In genomic region chr4:43431690-43432089, GRCm38 (mm10) we compare ENCODE assay signal across 8 mouse cellular contexts. TPM values are rescaled to one million over a fixed set of nuclear protein-coding genes. Genes with fewer than 3 reads are reported as not detected.
A peak's percentile ranks its signal among the peaks of the same experiment; 100 is the strongest.
DNase-seq lines count a peak whose midpoint lies in the region; ATAC-seq and TF ChIP-seq lines count a peak whose summit lies in the region.

No protein-coding gene starts in this region.

- H3K4me2 ChIP-seq in embryonic facial prominence, embryonic 14.5 days (ENCODE audit: low read depth, low read length): no peak overlapping the region
- H3K4me2 ChIP-seq in heart, embryonic 15.5 days: peak overlapping the region; percentile 32; the same call in 1 of the 2 replicates
- no peak overlapping the region for H3K4me2 ChIP-seq in liver, embryonic 15.5 days
- no peak overlapping the region for H3K4me2 ChIP-seq in neural tube, embryonic 13.5 days

- H3K4me3 ChIP-seq in embryonic facial prominence, embryonic 14.5 days (ENCODE audit: low read depth, low read length): no peak overlapping the region
- H3K4me3 ChIP-seq in heart, embryonic 15.5 days: no peak overlapping the region
- no peak overlapping the region for H3K4me3 ChIP-seq in liver, embryonic 15.5 days (replicated peaks)
- no peak overlapping the region for H3K4me3 ChIP-seq in neural tube, embryonic 13.5 days
- H3K4me3 ChIP-seq in testis, adult 2 months (ENCODE audit: control insufficient read depth, low read depth, low read length): no peak overlapping the region

- peak; percentile 81 for DNase-seq in adrenal gland, postnatal 25 days
- DNase-seq in embryonic facial prominence, embryonic 14.5 days (ENCODE audit: low spot score): peak; percentile 95
- peak; percentile 89 for DNase-seq in kidney, postnatal 14 days

- TF ChIP-seq POLR2A in testis, adult 2 months (IDR thresholded peaks at IDR 0.05; ENCODE audit: control insufficient read depth, low read depth, low read length): no peak

- WGBS in embryonic facial prominence, embryonic 14.5 days: under 1% methylated on average over 4 of the region's 4 CpGs
- WGBS in heart, embryonic 15.5 days: 4% methylated on average over 4 of the region's 4 CpGs
- 4% methylated on average over 4 of the region's 4 CpGs for WGBS in liver, embryonic 15.5 days (ENCODE audit: insufficient replicate concordance)
- 4% methylated on average over 4 of the region's 4 CpGs for WGBS in neural tube, embryonic 13.5 days

- peaks cover 22% of the 10 kb centered on the region for H3K27me3 ChIP-seq in embryonic facial prominence, embryonic 14.5 days (replicated peaks; ENCODE audit: control insufficient read depth, insufficient read depth, low read length)
- peaks cover 10% of the 10 kb centered on the region for H3K27me3 ChIP-seq in heart, embryonic 15.5 days
- H3K27me3 ChIP-seq in liver, embryonic 15.5 days: peaks cover 39% of the 10 kb centered on the region
- H3K27me3 ChIP-seq in neural tube, embryonic 13.5 days: peaks cover 8% of the 10 kb centered on the region
- no peaks in the 10 kb centered on the region for H3K27me3 ChIP-seq in testis, adult 2 months (ENCODE audit: control insufficient read depth, insufficient read depth, low read length)

- H3K9me3 ChIP-seq in embryonic facial prominence, embryonic 14.5 days (ENCODE audit: control insufficient read depth, low read length): no peaks in the 10 kb centered on the region
- no peaks in the 10 kb centered on the region for H3K9me3 ChIP-seq in heart, embryonic 15.5 days (replicated peaks)
- H3K9me3 ChIP-seq in liver, embryonic 15.5 days (replicated peaks): no peaks in the 10 kb centered on the region
- H3K9me3 ChIP-seq in neural tube, embryonic 13.5 days: no peaks in the 10 kb centered on the region

- H3K36me3 ChIP-seq in embryonic facial prominence, embryonic 14.5 days (ENCODE audit: control insufficient read depth, insufficient read depth, low read length): peaks cover 4% of the 10 kb centered on the region; the same call in 1 of the 2 replicates
- no peaks in the 10 kb centered on the region; the same call in 1 of the 2 replicates for H3K36me3 ChIP-seq in heart, embryonic 15.5 days
- H3K36me3 ChIP-seq in liver, embryonic 15.5 days (replicated peaks): no peaks in the 10 kb centered on the region
- peaks cover 7% of the 10 kb centered on the region for H3K36me3 ChIP-seq in neural tube, embryonic 13.5 days
- no peaks in the 10 kb centered on the region for H3K36me3 ChIP-seq in testis, adult 2 months (ENCODE audit: control insufficient read depth, insufficient read depth, low read length)

- no peak overlapping the region for H3K9ac ChIP-seq in embryonic facial prominence, embryonic 14.5 days (ENCODE audit: low read depth, low read length)
- no peak overlapping the region for H3K9ac ChIP-seq in heart, embryonic 15.5 days
- H3K9ac ChIP-seq in liver, embryonic 15.5 days: no peak overlapping the region
- H3K9ac ChIP-seq in neural tube, embryonic 13.5 days: peak overlapping the region; percentile 54

- H3K4me1 ChIP-seq in embryonic facial prominence, embryonic 14.5 days (ENCODE audit: control insufficient read depth, insufficient read depth, low read length): 0 out of 2 replicates have a peak, but pooled peaks cover 4% of the 10 kb centered on the region
- peaks cover 15% of the 10 kb centered on the region for H3K4me1 ChIP-seq in heart, embryonic 15.5 days (replicated peaks)
- peaks cover 6% of the 10 kb centered on the region for H3K4me1 ChIP-seq in liver, embryonic 15.5 days (replicated peaks)
- peaks cover 25% of the 10 kb centered on the region for H3K4me1 ChIP-seq in neural tube, embryonic 13.5 days (replicated peaks)
- peaks cover 12% of the 10 kb centered on the region for H3K4me1 ChIP-seq in testis, adult 2 months (ENCODE audit: control insufficient read depth, insufficient read depth, low read length)

- peak; percentile 40; the same call in 1 of the 2 replicates for TF ChIP-seq CTCF in testis, adult 2 months (IDR thresholded peaks at IDR 0.05; ENCODE audit: control insufficient read depth, insufficient read depth, insufficient replicate concordance, low read depth, low read length)

- no peak overlapping the region for H3K27ac ChIP-seq in embryonic facial prominence, embryonic 14.5 days (replicated peaks; ENCODE audit: low read depth, low read length)
- H3K27ac ChIP-seq in heart, embryonic 15.5 days: peak overlapping the region; percentile 75
- H3K27ac ChIP-seq in liver, embryonic 15.5 days (replicated peaks): no peak overlapping the region
- peak overlapping the region; percentile 88 for H3K27ac ChIP-seq in neural tube, embryonic 13.5 days (replicated peaks)
- no peak overlapping the region for H3K27ac ChIP-seq in testis, adult 2 months (ENCODE audit: control insufficient read depth, insufficient read depth, low read depth, low read length)

- peak; percentile 78 for ATAC-seq in CD4-positive, CD25-positive, alpha-beta regulatory T cell, adult 4 months
- peak; percentile 47; the same call in 1 of the 2 replicates for ATAC-seq in embryonic facial prominence, embryonic 14.5 days (ENCODE audit: low read depth)
- ATAC-seq in heart, embryonic 15.5 days (replicated peaks; ENCODE audit: insufficient number of reproducible peaks, insufficient read depth, low FRiP score, low read depth): peak; percentile 42; the same call in 1 of the 2 replicates
- 0 out of 2 replicates have a peak, but pooled peaks have one; percentile 25 for ATAC-seq in liver, embryonic 15.5 days (ENCODE audit: insufficient read depth)
- peak; percentile 38; the same call in 1 of the 2 replicates for ATAC-seq in neural tube, embryonic 13.5 days (ENCODE audit: low read depth)

RNA-seq across cellular contexts. Expression of gene Fam166b, which starts 2.8 kb away (rescaled TPM):
- not detected for polyA plus RNA-seq in CD4-positive, CD25-positive, alpha-beta regulatory T cell, adult 4 months (2017; shearing (Covaris generic))
- total RNA-seq in adrenal gland, postnatal 25 days (2021): not detected in 2 replicates
- polyA plus RNA-seq in embryonic facial prominence, embryonic 14.5 days (2014; fragmentation: Nextera tagmentation; extraction: Ambion mirVana): 0.22 and 0.33 TPM in 2 replicates
- polyA plus RNA-seq in heart, embryonic 15.5 days (2015; fragmentation: Nextera tagmentation; extraction: Ambion mirVana): 0.16 and 0.18 TPM in 2 replicates
- not detected in 2 replicates for polyA plus RNA-seq in liver, embryonic 15.5 days (2015; fragmentation: Nextera tagmentation; extraction: Ambion mirVana)
- polyA plus RNA-seq in neural tube, embryonic 13.5 days (2015; fragmentation: Nextera tagmentation; extraction: Ambion mirVana): 0.32 and 0.59 TPM in 2 replicates
- 1.6 and 2.2 TPM in 2 replicates for polyA plus RNA-seq in testis, adult 2 months (2012; rRNA removed)

RNA-seq across cellular contexts. Expression of gene Tesk1, which starts 10.0 kb away (rescaled TPM):
- 1 to 10 TPM in 1 of 2 experiments, under 1 TPM in 1; 0.37 to 1.7 TPM for polyA plus RNA-seq in CD4-positive, CD25-positive, alpha-beta regulatory T cell, adult 4 months (2017; shearing (Covaris generic))
- total RNA-seq in adrenal gland, postnatal 25 days (2021): 51.3 and 53.2 TPM in 2 replicates
- 13.2 and 14.8 TPM in 2 replicates for polyA plus RNA-seq in embryonic facial prominence, embryonic 14.5 days (2014; fragmentation: Nextera tagmentation; extraction: Ambion mirVana)
- polyA plus RNA-seq in heart, embryonic 15.5 days (2015; fragmentation: Nextera tagmentation; extraction: Ambion mirVana): 3.1 and 5.8 TPM in 2 replicates
- polyA plus RNA-seq in liver, embryonic 15.5 days (2015; fragmentation: Nextera tagmentation; extraction: Ambion mirVana): 1.0 and 1.2 TPM in 2 replicates
- 10.8 and 14.4 TPM in 2 replicates for polyA plus RNA-seq in neural tube, embryonic 13.5 days (2015; fragmentation: Nextera tagmentation; extraction: Ambion mirVana)
- polyA plus RNA-seq in testis, adult 2 months (2012; rRNA removed): 935 and 983 TPM in 2 replicates

RNA-seq across cellular contexts. Expression of gene Cd72, which starts 22.7 kb away (rescaled TPM):
- polyA plus RNA-seq in CD4-positive, CD25-positive, alpha-beta regulatory T cell, adult 4 months (2017; shearing (Covaris generic)): 100 to 1,000 TPM; 132 to 166 TPM
- 2.9 TPM in 1 of 2 replicates, not detected in the other for total RNA-seq in adrenal gland, postnatal 25 days (2021)
- polyA plus RNA-seq in embryonic facial prominence, embryonic 14.5 days (2014; fragmentation: Nextera tagmentation; extraction: Ambion mirVana): 2.9 and 3.9 TPM in 2 replicates
- polyA plus RNA-seq in heart, embryonic 15.5 days (2015; fragmentation: Nextera tagmentation; extraction: Ambion mirVana): 2.1 and 5.2 TPM in 2 replicates
- 0.94 and 1.4 TPM in 2 replicates for polyA plus RNA-seq in liver, embryonic 15.5 days (2015; fragmentation: Nextera tagmentation; extraction: Ambion mirVana)
- 2.8 and 3.7 TPM in 2 replicates for polyA plus RNA-seq in neural tube, embryonic 13.5 days (2015; fragmentation: Nextera tagmentation; extraction: Ambion mirVana)
- polyA plus RNA-seq in testis, adult 2 months (2012; rRNA removed): 0.34 and 0.63 TPM in 2 replicates

RNA-seq across cellular contexts. Expression of gene Rusc2, which starts 49.9 kb away (rescaled TPM):
- polyA plus RNA-seq in CD4-positive, CD25-positive, alpha-beta regulatory T cell, adult 4 months (2017; shearing (Covaris generic)): not detected
- total RNA-seq in adrenal gland, postnatal 25 days (2021): 38.6 and 62.1 TPM in 2 replicates
- polyA plus RNA-seq in embryonic facial prominence, embryonic 14.5 days (2014; fragmentation: Nextera tagmentation; extraction: Ambion mirVana): 11.3 and 11.5 TPM in 2 replicates
- polyA plus RNA-seq in heart, embryonic 15.5 days (2015; fragmentation: Nextera tagmentation; extraction: Ambion mirVana): 14.7 and 17.2 TPM in 2 replicates
- 1.4 and 2.8 TPM in 2 replicates for polyA plus RNA-seq in liver, embryonic 15.5 days (2015; fragmentation: Nextera tagmentation; extraction: Ambion mirVana)
- polyA plus RNA-seq in neural tube, embryonic 13.5 days (2015; fragmentation: Nextera tagmentation; extraction: Ambion mirVana): 74.5 and 79.3 TPM in 2 replicates
- 24.1 and 30.0 TPM in 2 replicates for polyA plus RNA-seq in testis, adult 2 months (2012; rRNA removed)

RNA-seq across cellular contexts. Expression of gene Sit1, which starts 51.8 kb away (rescaled TPM):
- 100 to 1,000 TPM; 144 to 199 TPM for polyA plus RNA-seq in CD4-positive, CD25-positive, alpha-beta regulatory T cell, adult 4 months (2017; shearing (Covaris generic))
- 0.24 TPM in 1 of 2 replicates, not detected in the other for total RNA-seq in adrenal gland, postnatal 25 days (2021)
- not detected in 2 replicates for polyA plus RNA-seq in embryonic facial prominence, embryonic 14.5 days (2014; fragmentation: Nextera tagmentation; extraction: Ambion mirVana)
- polyA plus RNA-seq in heart, embryonic 15.5 days (2015; fragmentation: Nextera tagmentation; extraction: Ambion mirVana): 0.10 and 1.4 TPM in 2 replicates
- polyA plus RNA-seq in liver, embryonic 15.5 days (2015; fragmentation: Nextera tagmentation; extraction: Ambion mirVana): 0.07 and 0.18 TPM in 2 replicates
- polyA plus RNA-seq in neural tube, embryonic 13.5 days (2015; fragmentation: Nextera tagmentation; extraction: Ambion mirVana): not detected in 2 replicates
- not detected in 2 replicates for polyA plus RNA-seq in testis, adult 2 months (2012; rRNA removed)

Comparison
In these comparisons a context has a peak if more than half of its experiments do, and no peak if none do; other contexts are left out.
1. ATAC-seq: peak in every context shown above with its lines; median percentile 78 in CD4-positive, CD25-positive, alpha-beta regulatory T cell, adult 4 months; 47 in embryonic facial prominence, embryonic 14.5 days; 42 in heart, embryonic 15.5 days; 38 in neural tube, embryonic 13.5 days; 25 in liver, embryonic 15.5 days.
2. H3K27ac ChIP-seq: peak in heart, embryonic 15.5 days (single experiment) and neural tube, embryonic 13.5 days (single experiment); none in embryonic facial prominence, embryonic 14.5 days (single experiment), liver, embryonic 15.5 days (single experiment) and testis, adult 2 months (single experiment).
3. RNA of gene Tesk1, which starts 10.0 kb away (polyA plus RNA-seq): 935 to 983 TPM in testis, adult 2 months; 13.2 to 14.8 TPM in embryonic facial prominence, embryonic 14.5 days, 10.8 to 14.4 TPM in neural tube, embryonic 13.5 days, 3.1 to 5.8 TPM in heart, embryonic 15.5 days, 0.37 to 1.7 TPM in CD4-positive, CD25-positive, alpha-beta regulatory T cell, adult 4 months and 1.0 to 1.2 TPM in liver, embryonic 15.5 days; every median in the first group is over 10 times any median in the second.
4. RNA of gene Cd72, which starts 22.7 kb away (polyA plus RNA-seq): 132 to 166 TPM in CD4-positive, CD25-positive, alpha-beta regulatory T cell, adult 4 months; 2.8 to 3.7 TPM in neural tube, embryonic 13.5 days, 2.9 to 3.9 TPM in embryonic facial prominence, embryonic 14.5 days, 2.1 to 5.2 TPM in heart, embryonic 15.5 days, 0.94 to 1.4 TPM in liver, embryonic 15.5 days and 0.34 to 0.63 TPM in testis, adult 2 months; every median in the first group is over 10 times any median in the second.
5. Peak in every context shown above with its lines, with median percentiles within 50 percentile points of each other: DNase-seq.